Mouse (Mus musculus) midbrain, embryonic 13.5 days (tissue): ENCODE data around the gene Olfr544. TPM values are rescaled to one million over a fixed set of nuclear protein-coding genes. Genes with fewer than 3 reads are reported as not detected.
"Not testable (repeated sequence)": the region's sequence is repeated elsewhere in the genome, so short reads cannot be mapped to it uniquely, and the experiment has no call there.

Source experiments
- ATAC-seq: fragments of 200-750 bp; cut with Nextera tagmentation; 2 replicates; pipeline ENCODE4 v1.8.0; 2017; ENCODE audit warnings: mild to moderate bottlenecking, moderate TSS enrichment, moderate library complexity
- H3K27ac ChIP-seq: fragments of 300-500 bp; sonication (generic); 2 replicates; pipeline ENCODE4 v1.5.1; 2015; ENCODE audit warnings: inconsistent platforms, mild to moderate bottlenecking, moderate library complexity
- H3K27me3 ChIP-seq: fragments of 300-500 bp; sonication (generic); 2 replicates; pipeline ENCODE4 v1.6.1; 2015; ENCODE audit warnings: mild to moderate bottlenecking, inconsistent platforms
- H3K36me3 ChIP-seq: fragments of 300-500 bp; sonication (generic); 2 replicates; pipeline ENCODE4 v1.6.1; 2015; ENCODE audit warnings: mild to moderate bottlenecking, inconsistent platforms
- H3K4me1 ChIP-seq: fragments of 300-500 bp; sonication (generic); replicated peaks from 2 replicates; pipeline ENCODE4 v1.6.1; 2015; ENCODE audit warnings: inconsistent platforms
- H3K4me2 ChIP-seq: fragments of 300-500 bp; sonication (generic); replicated peaks from 2 replicates; pipeline ENCODE4 v1.6.1; 2015; ENCODE audit warnings: moderate library complexity, mild to moderate bottlenecking, inconsistent platforms
- H3K4me3 ChIP-seq: fragments of 300-500 bp; sonication (generic); replicated peaks from 2 replicates; pipeline ENCODE4 v1.5.1; 2015; ENCODE audit warnings: mild to moderate bottlenecking, inconsistent platforms
- H3K9ac ChIP-seq: fragments of 300-500 bp; sonication (generic); replicated peaks from 2 replicates; pipeline ENCODE4 v1.6.1; 2015; ENCODE audit warnings: mild to moderate bottlenecking, inconsistent platforms
- H3K9me3 ChIP-seq: fragments of 300-500 bp; sonication (generic); 2 replicates; pipeline ENCODE4 v1.6.1; 2016; ENCODE audit warnings: mild to moderate bottlenecking, inconsistent platforms
- WGBS: fragments of 180-500 bp; shearing (Covaris S2); methylation state at CpG from one replicate; pipeline ENCODE4 v1.1.7; 2015; 5-methylcytosine and 5-hydroxymethylcytosine counted together
- polyA plus RNA-seq: library from polyadenylated mRNA; unstranded; fragments of >200 nt; fragmentation: Nextera tagmentation; extraction: Ambion mirVana; gene quantifications from 2 replicates; pipeline ENCODE4 v1.2.1, GENCODE M21; 2015

The Olfr544 gene
- polyA plus RNA-seq, 1 experiment from 2014 or later = 0.16 TPM

- Histone ChIP-seq H3K4me2 (no peak overlapping the region), H3K4me3 (no peak overlapping the region), H3K27ac (no peak overlapping the region), H3K27me3 (no peaks in the 10 kb centered on the region), H3K4me1 (no peaks in the 10 kb centered on the region), H3K9ac (no peak overlapping the region), H3K36me3 (no peaks in the 10 kb centered on the region), H3K9me3 (no peaks in the 10 kb centered on the region)
- ATAC-seq = no peak
- 85% methylated on average over 5 of the region's 5 CpGs for WGBS
These were observed 13.9 kb upstream of the Olfr544 start for GRCm38 (mm10) chr7:102501986-102502385.

DNA sequence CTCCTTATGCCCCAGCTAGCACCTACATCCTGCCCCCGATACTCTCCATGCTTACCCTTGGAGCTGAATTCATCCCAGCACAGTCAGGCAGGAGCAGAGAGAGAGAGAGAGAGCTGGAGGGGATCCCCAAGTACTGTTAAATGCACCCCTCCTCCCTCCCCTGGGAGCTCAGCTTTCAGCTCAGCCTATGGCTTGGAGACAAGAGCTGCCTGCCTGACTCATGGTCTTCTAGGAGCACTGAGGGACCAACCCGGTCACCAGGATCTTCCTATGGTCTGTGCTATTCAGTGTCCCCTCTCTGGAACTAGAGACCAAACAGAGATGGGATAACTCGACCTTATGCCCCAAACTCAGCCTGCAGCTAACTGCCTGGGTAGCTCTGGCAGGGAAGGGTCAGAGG lies 11.4 kb upstream of the Olfr544 start, which contains the start of gene Olfr545:
Olfr545 (minus strand) TSS at position 101 of the 400 bp plus-strand sequence.
- H3K9me3 ChIP-seq = no peaks in the 10 kb centered on the region
- H3K4me2 ChIP-seq = no peak within 1 kb of the TSS
- no peaks in the 10 kb centered on the region for H3K36me3 ChIP-seq
- H3K9ac ChIP-seq = no peak within 1 kb of the TSS
- no peaks in the 10 kb centered on the region for H3K4me1 ChIP-seq
- ATAC-seq = no peak
- WGBS = 64% methylated on average over 3 of the region's 3 CpGs
- no peak within 1 kb of the TSS for H3K4me3 ChIP-seq
- H3K27me3 ChIP-seq = no peaks in the 10 kb centered on the region
- H3K27ac ChIP-seq = no peak within 1 kb of the TSS

DNA sequence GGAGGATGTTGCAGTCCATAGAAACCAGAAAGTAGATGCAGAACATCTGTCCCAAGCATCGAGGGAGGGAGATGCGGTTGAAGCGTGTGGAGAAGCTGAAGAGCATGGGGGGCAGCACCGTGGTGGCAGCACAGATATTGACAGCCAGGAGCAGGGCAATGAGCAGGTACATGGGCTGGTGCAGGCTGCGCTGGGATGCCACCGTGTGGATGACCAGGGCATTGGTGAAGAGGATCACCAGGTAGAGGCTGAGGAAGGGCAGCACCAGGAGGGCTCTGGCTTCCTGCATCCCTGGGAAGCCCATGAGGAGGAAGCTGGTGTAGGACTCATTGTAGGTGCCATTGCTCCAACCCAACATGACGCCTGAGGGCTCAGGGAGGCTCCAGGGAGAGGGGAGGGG lies 6.3 kb upstream of the Olfr544 start:
- H3K9me3 ChIP-seq, ATAC-seq, H3K4me1 ChIP-seq, H3K36me3 ChIP-seq, H3K4me2 ChIP-seq, H3K27ac ChIP-seq, H3K27me3 ChIP-seq, H3K9ac ChIP-seq, H3K4me3 ChIP-seq: not testable (repeated sequence)
- WGBS = 54% methylated on average over 7 of the region's 7 CpGs

DNA sequence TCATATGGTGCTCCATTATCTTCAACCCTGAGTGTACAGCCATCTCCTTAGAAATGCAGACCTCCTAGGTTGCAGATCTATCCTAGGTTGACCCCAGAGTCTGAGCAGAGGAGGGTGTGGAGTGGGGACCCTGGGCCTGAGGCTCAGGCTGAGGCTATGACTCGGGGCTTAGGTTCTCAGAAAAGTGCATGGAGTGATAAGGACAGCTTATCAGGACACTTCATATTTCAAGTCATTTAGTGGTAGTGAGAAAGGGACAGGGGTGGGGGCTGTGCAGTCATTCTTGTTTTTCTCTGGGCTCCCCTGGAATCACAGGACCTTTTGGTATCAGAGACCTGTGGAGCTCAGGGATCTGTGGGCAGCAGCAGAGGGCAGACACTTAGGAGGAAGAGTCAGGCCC lies 2.0 kb downstream of the Olfr544 start:
- H3K27me3 ChIP-seq = no peaks in the 10 kb centered on the region
- no peak overlapping the region for H3K27ac ChIP-seq
- 86% methylated on average over 1 of the region's 1 CpGs for WGBS
- H3K9me3 ChIP-seq = no peaks in the 10 kb centered on the region
- H3K36me3 ChIP-seq = no peaks in the 10 kb centered on the region; the same call in 1 of the 2 replicates
- H3K4me3 ChIP-seq = no peak overlapping the region
- H3K4me2 ChIP-seq = no peak overlapping the region
- ATAC-seq = no peak
- H3K4me1 ChIP-seq = no peaks in the 10 kb centered on the region
- no peak overlapping the region for H3K9ac ChIP-seq

- not testable (repeated sequence) for H3K4me3 ChIP-seq, H3K27ac ChIP-seq, H3K4me2 ChIP-seq, H3K9ac ChIP-seq, H3K36me3 ChIP-seq, H3K4me1 ChIP-seq, H3K27me3 ChIP-seq, H3K9me3 ChIP-seq, ATAC-seq
- 72% methylated on average over 8 of the region's 8 CpGs for WGBS
These were observed 3.3 kb downstream of the Olfr544 start for GRCm38 (mm10) chr7:102484766-102485165.

- no peaks in the 10 kb centered on the region; the same call in 1 of the 2 replicates for H3K36me3 ChIP-seq
- H3K4me3 ChIP-seq = no peak overlapping the region
- whole genome bisulfite sequencing = 92% methylated on average over 2 of the region's 2 CpGs
- no peak overlapping the region for H3K4me2 ChIP-seq
- H3K4me1 ChIP-seq = no peaks in the 10 kb centered on the region
- H3K27ac ChIP-seq = no peak overlapping the region
- no peak overlapping the region for H3K9ac ChIP-seq
- no peaks in the 10 kb centered on the region for H3K27me3 ChIP-seq
- no peaks in the 10 kb centered on the region for H3K9me3 ChIP-seq
- ATAC-seq = no peak
These were observed 4.4 kb downstream of the Olfr544 start for GRCm38 (mm10) chr7:102483665-102484064.

DNA sequence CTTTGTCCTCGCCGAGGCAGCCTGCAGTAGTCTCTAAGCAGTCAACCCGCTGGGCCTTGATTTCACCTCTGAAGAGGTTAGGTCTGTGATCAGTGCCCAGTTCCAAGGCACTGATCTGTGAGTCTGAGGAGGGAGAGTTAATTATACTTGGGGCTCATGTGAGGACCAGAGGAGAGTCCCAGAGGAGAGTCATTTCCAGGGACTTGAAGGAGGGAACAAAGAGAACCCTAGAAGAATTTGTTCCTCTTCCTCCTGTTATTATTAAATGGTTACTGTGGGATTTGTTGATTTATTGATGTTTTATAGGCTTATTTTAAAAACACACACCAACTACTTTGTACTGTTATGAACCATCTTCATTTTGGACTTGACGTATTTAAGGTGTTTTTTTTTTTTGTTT lies 6.5 kb downstream of the Olfr544 start, which contains the start of gene Olfr543:
Olfr543 (minus strand) TSS at position 101 of the 400 bp plus-strand sequence.
- WGBS = 91% methylated on average over 4 of the region's 4 CpGs
- no peaks in the 10 kb centered on the region; the same call in none of the 2 replicates for H3K36me3 ChIP-seq
- H3K4me1 ChIP-seq = no peaks in the 10 kb centered on the region

DNA sequence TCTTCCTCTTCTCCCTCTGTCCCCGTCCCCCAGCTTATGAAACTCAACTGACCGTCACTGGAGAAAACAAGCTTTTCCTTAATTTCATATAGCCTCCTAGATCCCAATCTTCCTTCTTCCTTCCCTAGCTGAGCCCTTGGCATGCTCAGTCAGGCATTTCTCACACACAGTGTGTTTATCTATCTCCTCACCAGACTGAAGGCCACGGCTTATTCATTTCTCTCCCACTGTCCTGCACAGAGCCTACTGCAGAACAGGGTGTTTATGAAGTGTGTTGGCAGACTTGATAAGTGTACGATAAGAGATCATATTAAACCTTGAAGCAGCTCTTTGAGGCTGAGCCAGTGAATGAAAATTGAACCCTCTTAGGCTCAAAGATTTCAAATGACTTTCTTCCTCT lies 7.3 kb downstream of the Olfr544 start:
- Histone ChIP-seq H3K27me3 (no peaks in the 10 kb centered on the region), H3K27ac (no peak overlapping the region), H3K4me2 (no peak overlapping the region), H3K9ac (no peak overlapping the region), H3K4me1 (no peaks in the 10 kb centered on the region), H3K36me3 (no peaks in the 10 kb centered on the region; the same call in none of the 2 replicates), H3K4me3 (no peak overlapping the region), H3K9me3 (no peaks in the 10 kb centered on the region)
- WGBS = 93% methylated on average over 4 of the region's 4 CpGs
- ATAC-seq = no peak

More for the DNA sequence above, 6.5 kb downstream of the Olfr544 start, which contains the start of gene Olfr543:
- no peaks in the 10 kb centered on the region for H3K9me3 ChIP-seq
- H3K4me3 ChIP-seq = no peak within 1 kb of the TSS
- ATAC-seq = no peak
- H3K9ac ChIP-seq = no peak within 1 kb of the TSS
- H3K27me3 ChIP-seq = no peaks in the 10 kb centered on the region
- H3K27ac ChIP-seq = no peak within 1 kb of the TSS
- H3K4me2 ChIP-seq = no peak within 1 kb of the TSS

GRCm38 (mm10) chr7:102479368-102480078 lies 8.6 kb downstream of the Olfr544 start:
- H3K27ac ChIP-seq = no peak overlapping the region
- no peak overlapping the region for H3K4me2 ChIP-seq
- no peaks in the 10 kb centered on the region for H3K4me1 ChIP-seq
- H3K27me3 ChIP-seq = no peaks in the 10 kb centered on the region
- H3K4me3 ChIP-seq = no peak overlapping the region
- H3K9ac ChIP-seq = no peak overlapping the region
- no peak for ATAC-seq
- H3K9me3 ChIP-seq = no peaks in the 10 kb centered on the region
- no peaks in the 10 kb centered on the region; the same call in none of the 2 replicates for H3K36me3 ChIP-seq
- WGBS = 87% methylated on average over 5 of the region's 5 CpGs

- H3K27me3 ChIP-seq = no peaks in the 10 kb centered on the region
- no peaks in the 10 kb centered on the region for H3K9me3 ChIP-seq
- H3K4me3 ChIP-seq = no peak overlapping the region
- no peak overlapping the region for H3K27ac ChIP-seq
- 90% methylated on average over 3 of the region's 3 CpGs for WGBS
- no peak for ATAC-seq
- no peak overlapping the region for H3K4me2 ChIP-seq
- H3K9ac ChIP-seq = no peak overlapping the region
- H3K36me3 ChIP-seq = no peaks in the 10 kb centered on the region; the same call in none of the 2 replicates
- no peaks in the 10 kb centered on the region for H3K4me1 ChIP-seq
These were observed 9.2 kb downstream of the Olfr544 start for GRCm38 (mm10) chr7:102478926-102479325.

- Histone ChIP-seq H3K4me2 (no peak overlapping the region), H3K27ac (no peak overlapping the region), H3K9ac (no peak overlapping the region), H3K4me3 (no peak overlapping the region), H3K4me1 (no peaks in the 10 kb centered on the region), H3K36me3 (no peaks in the 10 kb centered on the region; the same call in none of the 2 replicates), H3K9me3 (no peaks in the 10 kb centered on the region), H3K27me3 (no peaks in the 10 kb centered on the region)
- ATAC-seq = no peak
- WGBS = 92% methylated on average over 4 of the region's 4 CpGs
These were observed 9.7 kb downstream of the Olfr544 start for GRCm38 (mm10) chr7:102478425-102478824.

DNA sequence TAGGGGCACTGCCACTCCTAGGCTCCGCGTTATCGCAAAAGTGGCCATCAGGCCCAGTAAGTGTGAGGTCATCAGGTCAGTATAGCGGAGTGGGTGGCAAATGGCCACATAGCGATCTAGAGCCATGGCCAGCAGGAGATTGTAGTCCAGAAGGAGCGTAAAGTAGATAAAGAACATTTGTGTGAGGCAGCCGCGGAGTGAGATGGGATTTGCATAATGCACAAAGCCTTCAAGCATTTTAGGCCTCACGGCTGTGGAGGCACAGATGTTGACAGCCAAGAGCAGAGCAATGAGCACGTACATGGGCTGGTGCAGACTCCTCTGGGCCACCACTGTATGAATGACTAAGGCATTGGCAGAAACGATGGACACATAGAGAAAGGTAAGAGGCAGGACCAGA lies 10.7 kb downstream of the Olfr544 start:
- Histone ChIP-seq H3K4me2 (no peak overlapping the region), H3K27ac (no peak overlapping the region), H3K9me3 (no peaks in the 10 kb centered on the region), H3K27me3 (no peaks in the 10 kb centered on the region), H3K4me1 (no peaks in the 10 kb centered on the region), H3K36me3 (no peaks in the 10 kb centered on the region; the same call in 1 of the 2 replicates), H3K9ac (no peak overlapping the region), H3K4me3 (no peak overlapping the region)
- ATAC-seq = no peak
- 68% methylated on average over 11 of the region's 11 CpGs for WGBS
